Mouse (Mus musculus) hematopoietic stem cell, adult 5-6 weeks (primary cell): ENCODE data around the gene Muc3. TPM values are rescaled to one million over a fixed set of nuclear protein-coding genes. Genes with fewer than 3 reads are reported as not detected.
"Not testable (repeated sequence)": the region's sequence is repeated elsewhere in the genome, so short reads cannot be mapped to it uniquely, and the experiment has no call there.

Source experiments
- ATAC-seq, 2 experiments: fragments of 125-278 bp in 1 of 2; replicated peaks in 1 of 2; 2 replicates each; pipeline ENCODE4 v1.8.0; 2016 to 2017; ENCODE audit warnings: inconsistent platforms in 2 of 2, mild to moderate bottlenecking in 2 of 2, moderate number of reproducible peaks in 2 of 2, low read depth in 1 of 2, moderate TSS enrichment in 1 of 2; ENCODE audit not compliant: low FRiP score in 2 of 2, poor library complexity in 2 of 2, severe bottlenecking in 2 of 2, insufficient read depth in 1 of 2, low TSS enrichment in 1 of 2
- total RNA-seq: library from RNA; stranded (forward); fragments of 172-1452, 232-1000 nt; gene quantifications from 2 replicates; pipeline ENCODE4 v1.2.3, GENCODE M21; 2017

Muc3 gene
- total RNA-seq, 1 experiment from 2014 or later: 0.89 TPM

- no peak for ATAC-seq
These were observed 14.2 kb downstream of the Muc3 start for GRCm38 (mm10) chr5:137134959-137135358.

- ATAC-seq: peak; percentile 78 to 84
These were observed 17.6 kb downstream of the Muc3 start for GRCm38 (mm10) chr5:137131490-137131889.

- ATAC-seq: no peak
These were observed 19.8 kb downstream of the Muc3 start for GRCm38 (mm10) chr5:137129281-137129680.

GRCm38 (mm10) chr5:137123516-137123915 lies 25.6 kb downstream of the Muc3 start:
- ATAC-seq: no peak

GRCm38 (mm10) chr5:137122686-137123193 lies 26.4 kb downstream of the Muc3 start:
- peak; percentile 78 to 86 for ATAC-seq

GRCm38 (mm10) chr5:137121280-137121679 lies 27.8 kb downstream of the Muc3 start:
- ATAC-seq: no peak

GRCm38 (mm10) chr5:137118878-137119277 lies 30.2 kb downstream of the Muc3 start:
- no peak for ATAC-seq

GRCm38 (mm10) chr5:137117994-137118393 lies 31.1 kb downstream of the Muc3 start:
- not testable (repeated sequence) for ATAC-seq

GRCm38 (mm10) chr5:137116987-137117386 lies 32.1 kb downstream of the Muc3 start:
- ATAC-seq: no peak

GRCm38 (mm10) chr5:137115866-137116847 lies 33.0 kb downstream of the Muc3 start, which contains the start of gene Trim56:
Gene Trim56 (minus strand): TSS chr5:137116209.
- peak; percentile 92 to 93 for ATAC-seq

GRCm38 (mm10) chr5:137114891-137115561 lies 34.1 kb downstream of the Muc3 start:
- no peak for ATAC-seq

- ATAC-seq: no peak
These were observed 37.3 kb downstream of the Muc3 start for GRCm38 (mm10) chr5:137111542-137112408.

- ATAC-seq: no peak
These were observed 38.3 kb downstream of the Muc3 start for GRCm38 (mm10) chr5:137110863-137111262.

GRCm38 (mm10) chr5:137109941-137110593 lies 39.1 kb downstream of the Muc3 start:
- no peak for ATAC-seq

- ATAC-seq: no peak
These were observed 41.0 kb downstream of the Muc3 start for GRCm38 (mm10) chr5:137108111-137108510.

- ATAC-seq: no peak
These were observed 41.5 kb downstream of the Muc3 start for GRCm38 (mm10) chr5:137107670-137108069.

- 0 out of 4 replicates have a peak, but pooled peaks of 1 of the 2 experiments have one; percentile 22 for ATAC-seq
These were observed 42.1 kb downstream of the Muc3 start for GRCm38 (mm10) chr5:137107024-137107423.
